Mouse (Mus musculus) lung, embryonic 14.5 days (tissue): Measurements from ENCODE around the gene Zdhhc19. TPM values are rescaled to one million over a fixed set of nuclear protein-coding genes. Genes with fewer than 3 reads are reported as not detected.
A peak's percentile ranks its signal among the peaks of the same experiment; 100 is the strongest.

Source experiments
- ATAC-seq: fragments of 200-750 bp; cut with Nextera tagmentation; 2 replicates; pipeline ENCODE4 v1.8.0; 2017; ENCODE audit warnings: mild to moderate bottlenecking, moderate TSS enrichment, moderate library complexity; ENCODE audit not compliant: insufficient read depth
- DNase-seq: peaks from one replicate; pipeline ENCODE4 v3.0.0-alpha.2; 2015
- H3K27ac ChIP-seq: fragments of 300-500 bp; sonication (generic); 2 replicates; pipeline ENCODE4 v1.5.1; 2014; ENCODE audit warnings: low read depth, mild to moderate bottlenecking, moderate library complexity
- H3K27me3 ChIP-seq: fragments of 300-500 bp; sonication (generic); 2 replicates; pipeline ENCODE4 v1.6.1; 2014; ENCODE audit warnings: low read length, control low read depth; ENCODE audit not compliant: insufficient read depth
- H3K36me3 ChIP-seq: fragments of 300-500 bp; sonication (generic); 2 replicates; pipeline ENCODE4 v1.6.1; 2014; ENCODE audit warnings: control low read depth; ENCODE audit not compliant: insufficient read depth
- H3K4me1 ChIP-seq: fragments of 300-500 bp; sonication (generic); 2 replicates; pipeline ENCODE4 v1.6.1; 2014; ENCODE audit warnings: antibody characterized with exemption, control low read depth; ENCODE audit not compliant: insufficient read depth
- H3K4me2 ChIP-seq: fragments of 300-500 bp; sonication (generic); 2 replicates; pipeline ENCODE4 v1.6.1; 2014; ENCODE audit warnings: mild to moderate bottlenecking
- H3K4me3 ChIP-seq: fragments of 300-500 bp; sonication (generic); 2 replicates; pipeline ENCODE4 v1.5.1; 2014; ENCODE audit warnings: low read depth, low read length
- H3K9ac ChIP-seq: fragments of 300-500 bp; sonication (generic); 2 replicates; pipeline ENCODE4 v1.6.1; 2014
- H3K9me3 ChIP-seq: fragments of 300-500 bp; sonication (generic); 2 replicates; pipeline ENCODE4 v1.6.1; 2016; ENCODE audit warnings: low read depth, low read length, control low read depth
- CTCF ChIP-seq: IDR thresholded peaks from 2 replicates; pipeline ENCODE4 v1.5.1; 2016; ENCODE audit warnings: antibody characterized with exemption, low read depth
- WGBS: fragments of 180-500 bp; shearing (Covaris S2); extraction: QIAGEN DNeasy Blood & Tissue Kit; methylation state at CpG from one replicate; pipeline ENCODE4 v1.1.7; 2014; 5-methylcytosine and 5-hydroxymethylcytosine counted together
- polyA plus RNA-seq: library from polyadenylated mRNA; unstranded; fragments of >200 nt; fragmentation: Nextera tagmentation; extraction: Ambion mirVana; gene quantifications from 2 replicates; pipeline ENCODE4 v1.2.1, GENCODE M21; 2014

Zdhhc19 gene
- polyA plus RNA-seq, 1 experiment from 2014 or later: not detected

- no peaks in the 10 kb centered on the region for H3K9me3 ChIP-seq
- no peaks in the 10 kb centered on the region for H3K4me1 ChIP-seq
- no peak for TF ChIP-seq CTCF
- H3K9ac ChIP-seq: no peak overlapping the region
- no peaks in the 10 kb centered on the region for H3K27me3 ChIP-seq
- H3K27ac ChIP-seq: 0 out of 2 replicates have a peak overlapping the region, but pooled peaks have one; percentile 19
- H3K4me2 ChIP-seq: no peak overlapping the region
- DNase-seq (peak; percentile 46), ATAC-seq (no peak)
- H3K36me3 ChIP-seq: no peaks in the 10 kb centered on the region
- 40% methylated on average over 8 of the region's 8 CpGs for WGBS
- H3K4me3 ChIP-seq: no peak overlapping the region
Measured at GRCm38 (mm10) chr16:32523462-32524243, 27.6 kb downstream of the Zdhhc19 start.

DNA sequence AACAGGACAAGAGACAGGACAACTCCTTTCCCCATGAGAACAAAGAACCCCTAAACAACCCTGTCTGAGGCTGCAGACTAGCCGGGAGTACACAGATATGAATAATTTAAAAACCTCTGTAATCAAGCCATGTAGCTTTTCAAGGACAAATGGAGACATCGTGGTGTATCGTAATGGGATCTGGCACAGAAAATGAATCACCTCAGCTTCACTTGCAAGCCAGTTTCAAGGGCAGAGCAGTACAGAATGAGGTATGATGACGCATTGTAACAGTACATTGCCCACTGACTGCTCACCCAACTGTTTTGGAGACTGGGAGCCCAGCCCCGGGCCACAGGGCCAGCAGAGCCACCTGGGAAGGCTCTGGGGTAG, 28.2 kb downstream of the Zdhhc19 start:
- Histone ChIP-seq H3K27ac (peak overlapping the region; percentile 13; the same call in 1 of the 2 replicates), H3K36me3 (no peaks in the 10 kb centered on the region), H3K4me3 (no peak overlapping the region), H3K27me3 (no peaks in the 10 kb centered on the region), H3K9me3 (no peaks in the 10 kb centered on the region), H3K9ac (no peak overlapping the region), H3K4me2 (no peak overlapping the region), H3K4me1 (no peaks in the 10 kb centered on the region)
- TF ChIP-seq CTCF: no peak
- ATAC-seq (no peak), DNase-seq (no peak)
- WGBS: 50% methylated on average over 5 of the region's 5 CpGs

GRCm38 (mm10) chr16:32526906-32527305, 30.8 kb downstream of the Zdhhc19 start:
- H3K4me2 ChIP-seq: no peak overlapping the region
- H3K9ac ChIP-seq: no peak overlapping the region
- no peak for TF ChIP-seq CTCF
- no peaks in the 10 kb centered on the region for H3K36me3 ChIP-seq
- no peak overlapping the region for H3K4me3 ChIP-seq
- H3K27ac ChIP-seq: no peak overlapping the region
- no peaks in the 10 kb centered on the region for H3K4me1 ChIP-seq
- no peaks in the 10 kb centered on the region for H3K27me3 ChIP-seq
- H3K9me3 ChIP-seq: no peaks in the 10 kb centered on the region
- WGBS: 52% methylated on average over 7 of the region's 7 CpGs
- no peak for DNase-seq
- ATAC-seq: no peak

DNA sequence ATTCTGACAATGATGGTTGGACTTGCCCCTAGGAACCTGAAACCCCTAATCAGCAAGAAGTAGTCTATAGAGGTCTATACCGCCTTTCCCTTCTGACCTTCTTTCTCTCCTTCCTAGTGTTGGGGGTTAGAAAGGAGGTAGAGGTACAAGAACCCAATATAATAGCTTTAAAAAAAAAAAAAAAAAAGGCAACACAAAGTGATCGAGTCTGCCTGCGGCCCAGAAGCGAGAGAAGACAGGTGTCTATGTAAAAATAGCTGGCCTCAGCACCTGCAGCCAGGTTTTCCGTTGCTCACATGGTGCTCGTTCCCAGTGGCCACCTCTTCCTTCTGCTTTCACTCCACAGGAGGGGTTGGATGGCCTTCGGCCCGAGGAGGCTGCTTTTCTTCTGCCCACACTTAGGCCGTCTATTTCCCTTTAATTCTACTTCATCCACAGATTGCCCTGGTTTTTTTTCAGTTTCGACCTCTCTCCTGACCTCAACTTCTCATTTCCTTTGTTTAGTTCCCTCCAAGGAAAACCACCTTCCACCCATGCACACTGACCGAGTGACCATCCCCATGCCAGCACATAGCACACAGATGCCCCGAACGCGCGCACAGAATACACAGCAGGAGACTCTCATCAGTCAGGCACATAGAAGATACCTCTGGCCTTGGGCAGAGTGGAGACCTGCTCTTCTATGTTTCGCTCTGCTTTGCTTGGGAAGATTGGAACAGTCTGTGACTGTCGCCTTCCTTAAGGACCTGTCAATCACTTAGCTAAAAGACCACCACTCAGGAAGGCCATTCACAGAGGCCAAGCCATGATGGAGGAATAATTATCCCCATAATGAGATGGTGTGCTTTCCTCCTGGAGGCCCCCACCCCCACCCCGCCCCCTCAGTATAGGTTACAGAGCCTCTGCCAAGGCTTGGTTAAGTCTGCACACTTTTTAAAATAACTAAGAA, 37.1 kb downstream of the Zdhhc19 start:
- Histone ChIP-seq H3K36me3 (no peaks in the 10 kb centered on the region), H3K27me3 (no peaks in the 10 kb centered on the region), H3K4me2 (no peak overlapping the region), H3K4me1 (peaks cover 6% of the 10 kb centered on the region; the same call in 1 of the 2 replicates), H3K9ac (no peak overlapping the region), H3K4me3 (no peak overlapping the region), H3K27ac (no peak overlapping the region), H3K9me3 (no peaks in the 10 kb centered on the region)
- 78% methylated on average over 18 of the region's 18 CpGs for WGBS
- DNase-seq (no peak), ATAC-seq (no peak)
- TF ChIP-seq CTCF: no peak

GRCm38 (mm10) chr16:32535157-32535751, 39.2 kb downstream of the Zdhhc19 start:
- no peaks in the 10 kb centered on the region for H3K9me3 ChIP-seq
- WGBS: 31% methylated on average over 5 of the region's 5 CpGs

GRCm38 (mm10) chr16:32537867-32538660, 42.0 kb downstream of the Zdhhc19 start:
- Histone ChIP-seq H3K27me3 (no peaks in the 10 kb centered on the region), H3K36me3 (no peaks in the 10 kb centered on the region), H3K4me1 (peaks cover 6% of the 10 kb centered on the region; the same call in 1 of the 2 replicates), H3K4me2 (no peak overlapping the region; the same call in 1 of the 2 replicates), H3K9ac (no peak overlapping the region), H3K9me3 (no peaks in the 10 kb centered on the region), H3K4me3 (no peak overlapping the region), H3K27ac (peak overlapping the region; percentile 88)
- DNase-seq: peak; percentile 52
- TF ChIP-seq CTCF: no peak
- 23% methylated on average over 5 of the region's 5 CpGs for WGBS
- ATAC-seq: peak; percentile 73

More at GRCm38 (mm10) chr16:32535157-32535751, 39.2 kb downstream of the Zdhhc19 start:
- H3K4me1 ChIP-seq: peaks cover 6% of the 10 kb centered on the region; the same call in 1 of the 2 replicates
- DNase-seq: no peak
- no peak for ATAC-seq
- no peaks in the 10 kb centered on the region for H3K36me3 ChIP-seq
- H3K4me2 ChIP-seq: no peak overlapping the region
- H3K9ac ChIP-seq: no peak overlapping the region
- no peaks in the 10 kb centered on the region for H3K27me3 ChIP-seq
- peak overlapping the region; percentile 54; the same call in 1 of the 2 replicates for H3K27ac ChIP-seq
- no peak for TF ChIP-seq CTCF
- no peak overlapping the region for H3K4me3 ChIP-seq
